Mouse (Mus musculus): Measurements from ENCODE around the gene Kcnab3.

The Kcnab3 gene

DNA sequence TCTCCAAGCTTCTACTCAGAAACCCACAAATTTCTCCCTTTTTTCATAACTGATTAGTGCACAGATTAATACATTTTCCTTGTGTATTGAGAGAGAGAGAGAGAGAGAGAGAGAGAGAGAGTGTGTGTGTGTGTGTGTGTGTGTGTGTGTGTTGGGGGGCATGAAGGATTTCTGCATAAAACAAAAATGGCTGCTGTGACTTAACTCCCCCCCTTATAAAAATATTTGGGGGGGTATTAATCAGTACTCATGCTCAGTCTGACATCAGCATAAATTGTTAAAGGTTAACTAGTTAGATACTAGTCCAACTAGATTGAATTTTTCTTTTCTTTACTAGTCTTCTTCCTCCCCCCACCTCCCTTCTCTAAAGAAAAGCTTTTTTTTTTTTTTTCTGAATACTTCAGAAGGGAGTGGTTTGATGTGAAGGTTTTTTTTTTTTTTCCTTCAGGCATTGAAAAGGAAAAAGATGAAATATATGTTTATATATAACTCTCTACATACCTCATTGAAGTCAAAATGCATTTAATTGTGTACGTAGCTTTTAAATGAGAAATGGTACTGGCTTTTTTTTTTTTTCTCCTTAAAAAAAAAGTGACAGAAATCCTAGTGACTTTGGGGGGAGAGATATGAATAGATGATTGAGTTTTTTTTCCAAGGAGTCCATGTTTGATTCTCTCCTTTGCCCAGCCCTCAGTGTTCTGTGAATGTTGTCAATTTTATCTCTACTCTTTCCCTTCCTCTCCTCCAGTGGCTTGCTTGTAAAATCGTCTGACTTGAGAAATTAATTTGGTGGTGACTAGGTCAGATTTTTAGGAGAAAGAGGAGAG is 44.1 kb downstream of the Kcnab3 start:
- no peak for DNase-seq (ENCODE audit: low spot score in 2 of 2)

DNA sequence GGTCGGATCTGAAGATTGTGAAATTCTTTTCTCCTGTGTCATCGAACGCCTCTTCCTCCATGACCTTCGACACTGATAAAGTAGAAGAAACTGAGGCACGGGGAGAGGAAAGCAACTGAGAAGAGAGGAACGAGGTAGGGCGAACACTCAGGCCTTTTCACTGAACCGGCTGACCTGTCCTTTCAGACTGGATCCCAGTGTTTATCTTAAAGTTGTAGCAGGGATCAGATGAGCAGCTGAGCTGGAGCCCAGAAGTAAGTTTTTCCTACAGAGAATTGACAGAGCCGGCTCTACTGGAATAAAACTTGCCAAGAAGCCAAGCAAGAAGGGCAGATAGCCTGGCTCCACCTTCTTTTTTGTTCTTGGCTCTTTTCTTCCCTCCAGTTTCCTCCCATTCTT is 44.8 kb downstream of the Kcnab3 start:
- no peak for DNase-seq (ENCODE audit: low spot score in 2 of 2)

DNA sequence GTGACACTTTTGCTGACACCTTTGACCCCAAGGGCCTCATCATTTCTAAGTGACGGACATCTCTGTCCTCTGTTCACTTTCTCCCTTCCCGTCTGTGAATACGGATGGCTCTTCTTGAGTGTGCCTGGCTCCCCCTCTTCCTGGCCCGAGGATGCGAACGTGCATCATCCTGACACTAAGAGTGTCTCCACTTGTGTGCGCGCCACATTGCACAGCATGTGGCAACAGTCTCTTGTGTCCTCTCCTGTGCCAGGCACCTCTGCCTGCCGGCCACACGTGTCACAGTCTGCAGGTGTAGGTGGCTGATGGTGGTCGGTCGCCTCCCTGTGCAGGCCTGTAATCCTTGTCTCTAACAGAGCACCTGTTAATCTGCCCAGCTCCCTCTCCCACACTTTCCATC is 45.5 kb downstream of the Kcnab3 start:
- no peak for DNase-seq (ENCODE audit: low spot score in 2 of 2)

DNA sequence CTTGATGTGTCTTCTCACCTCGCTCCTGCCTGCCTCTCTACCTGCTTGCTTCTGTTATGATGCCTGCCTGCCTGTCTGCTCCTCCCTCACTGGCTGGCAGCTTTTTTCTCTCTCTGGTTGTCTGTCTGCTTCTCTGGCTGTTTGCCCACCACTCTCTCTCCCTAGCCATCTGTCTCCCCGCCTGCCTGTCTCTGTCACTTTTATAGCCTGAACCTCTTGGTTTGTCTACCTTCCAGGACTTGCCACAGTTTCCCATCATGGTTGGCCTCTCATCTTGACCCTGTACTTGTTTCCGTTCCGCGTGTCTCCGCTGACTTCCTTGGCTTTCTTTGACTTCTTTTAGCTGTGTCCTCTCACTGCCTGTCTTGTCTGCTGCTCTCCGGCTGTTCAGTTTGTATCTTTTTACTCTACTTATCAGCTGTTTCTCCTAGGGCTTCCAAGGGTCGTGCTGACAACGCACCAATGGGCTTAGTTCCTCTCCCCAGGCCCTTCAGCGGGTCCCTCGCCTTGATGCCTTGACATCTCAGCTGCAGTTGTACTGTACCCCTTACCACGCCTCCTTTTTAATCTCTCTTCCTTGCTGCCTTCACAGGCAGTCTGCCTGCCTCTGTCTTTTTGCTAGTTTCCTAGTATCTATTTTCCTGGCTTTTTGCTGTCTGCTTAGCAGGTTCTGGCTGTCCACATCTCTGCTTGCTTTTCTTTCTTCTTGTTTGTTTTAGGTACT is 46.2 kb downstream of the Kcnab3 start:
- DNase-seq (ENCODE audit: low spot score in 2 of 2): peak; percentile 52 to 65

DNA sequence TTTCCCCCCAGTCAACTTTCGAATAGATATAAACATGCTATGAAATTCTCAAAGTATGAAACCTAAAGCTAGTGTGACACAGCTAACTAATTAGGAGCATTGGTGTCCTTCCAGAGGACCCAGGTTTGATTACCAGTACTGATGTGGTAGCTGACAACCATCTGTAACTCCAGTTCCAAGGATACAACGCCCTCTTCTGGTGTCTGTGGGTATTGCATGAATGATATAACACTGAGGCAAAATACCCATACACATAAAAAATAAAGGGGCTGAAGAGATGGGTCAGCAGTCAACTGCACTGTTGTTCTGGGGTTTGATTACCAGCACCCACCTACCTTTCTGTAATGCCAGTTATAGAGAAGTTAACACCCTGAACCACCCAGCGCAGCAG is 46.7 kb downstream of the Kcnab3 start:
- no peak for DNase-seq (ENCODE audit: low spot score in 2 of 2)

DNA sequence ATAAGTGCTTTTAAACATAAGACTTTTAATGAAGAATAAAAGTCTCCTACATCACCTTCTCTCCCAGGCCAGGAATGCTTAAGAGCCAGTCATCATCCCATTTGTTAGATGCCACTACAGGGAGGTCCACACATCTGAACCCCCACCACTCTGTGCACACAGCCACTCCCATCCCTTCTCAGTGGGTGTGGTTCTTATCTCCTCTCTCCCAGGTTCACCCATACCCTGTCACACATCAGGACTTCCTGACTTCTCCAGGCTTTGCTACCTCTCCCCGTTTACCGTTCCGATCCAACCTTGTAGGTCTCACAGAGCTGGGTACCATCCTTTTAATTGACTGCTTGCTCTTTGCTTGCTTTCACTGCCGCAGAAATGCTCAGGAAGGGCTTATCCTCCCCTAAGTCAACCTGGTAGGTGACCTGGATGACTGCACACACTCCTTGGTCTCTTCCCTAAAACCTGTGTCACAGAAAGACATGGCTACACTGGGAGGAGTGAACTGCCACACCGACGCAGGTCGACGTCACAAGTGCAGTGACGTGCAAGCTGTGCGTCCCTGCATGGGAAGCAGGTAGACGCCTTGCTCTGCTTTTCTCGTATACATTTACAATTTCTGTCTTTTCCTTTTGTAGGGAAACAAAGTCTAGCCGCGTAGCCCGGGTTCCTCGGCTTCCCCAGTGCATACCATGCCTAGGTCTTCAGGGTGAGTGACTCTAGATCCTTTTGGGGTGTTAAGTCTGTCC is 47.3 kb downstream of the Kcnab3 start:
- DNase-seq (ENCODE audit: low spot score in 2 of 2): no peak

DNA sequence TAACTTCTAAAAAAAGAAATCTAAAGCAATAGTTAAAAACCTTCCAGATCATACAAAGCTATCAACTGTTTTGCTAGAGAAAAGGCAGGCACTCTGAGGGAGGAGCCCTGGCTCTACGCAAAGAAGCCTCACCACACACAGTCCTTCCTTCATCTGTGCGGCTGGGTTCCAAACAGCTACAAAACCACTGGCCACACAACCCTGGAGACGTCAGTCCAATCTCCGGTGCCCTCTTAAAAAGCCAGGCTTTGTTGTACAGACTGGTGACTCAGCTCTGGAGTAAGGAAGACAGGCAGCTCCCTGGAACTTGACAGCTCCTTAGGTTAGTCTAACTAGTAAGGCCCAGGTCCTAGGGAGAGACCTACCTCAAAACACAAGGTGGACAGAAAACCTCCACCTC is 49.6 kb downstream of the Kcnab3 start:
- no peak for DNase-seq (ENCODE audit: low spot score in 2 of 2)

DNA sequence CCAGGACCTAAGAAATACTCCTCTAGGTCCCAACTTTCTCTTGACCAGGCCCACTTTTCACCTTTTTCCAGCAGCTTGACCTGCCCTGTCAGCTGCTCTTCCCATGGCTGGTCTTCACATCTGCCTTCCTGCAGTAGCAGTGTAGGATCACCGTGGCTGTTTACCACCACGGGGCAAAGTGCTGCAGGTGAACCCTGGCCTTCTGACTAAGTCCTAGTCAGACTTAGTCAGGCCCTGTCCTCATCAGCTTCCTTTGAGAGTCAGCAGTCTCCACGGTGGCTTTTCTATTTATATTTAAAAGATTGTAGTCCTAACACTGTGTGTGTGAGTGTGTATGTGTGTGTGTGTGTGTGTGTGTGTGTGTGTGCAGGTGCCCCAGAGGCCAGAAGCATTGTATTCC is 51.7 kb downstream of the Kcnab3 start:
- DNase-seq (ENCODE audit: low spot score in 2 of 2): no peak

DNA sequence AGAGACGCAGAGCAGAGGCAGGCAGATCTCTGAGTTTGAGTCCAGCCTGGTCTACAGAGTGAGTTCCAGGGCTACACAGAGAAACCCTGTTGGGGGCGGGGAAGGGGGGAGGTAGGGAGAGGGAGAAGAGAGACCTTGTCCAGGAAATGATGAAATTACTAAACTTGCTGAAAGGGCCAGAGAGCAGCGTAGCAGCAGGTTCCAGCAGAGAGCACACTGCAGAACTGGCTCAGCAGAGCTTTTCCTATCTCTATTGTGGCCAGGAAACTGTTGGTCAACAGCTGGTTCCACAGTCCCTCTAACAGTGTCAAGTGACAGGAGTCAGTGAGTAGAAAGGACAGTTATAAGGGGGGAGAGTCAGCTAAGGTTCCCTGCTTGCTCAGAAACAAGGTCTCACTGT is 53.5 kb downstream of the Kcnab3 start:
- no peak for DNase-seq (ENCODE audit: low spot score in 2 of 2)

DNA sequence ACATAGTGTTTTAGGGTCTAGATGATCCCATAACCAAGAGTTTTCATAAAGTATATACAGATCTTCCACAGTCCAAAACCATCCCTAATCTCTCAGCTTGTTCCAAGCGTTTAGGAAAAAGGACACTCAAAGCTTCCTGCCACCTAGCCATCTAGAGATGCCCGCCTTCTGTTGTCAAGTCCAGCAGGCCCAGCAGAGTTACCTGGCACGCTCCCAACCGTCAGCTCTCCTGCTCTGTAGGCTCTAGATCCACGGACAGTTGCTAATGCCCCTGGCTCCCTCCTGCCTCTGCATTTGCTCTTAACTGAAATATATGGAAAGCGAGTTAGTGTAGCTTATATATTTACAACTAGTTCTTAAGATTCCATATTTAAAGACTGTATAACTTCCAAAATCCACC is 55.3 kb downstream of the Kcnab3 start:
- DNase-seq (ENCODE audit: low spot score in 2 of 2): no peak

Measured in right cerebral cortex, postnatal 36 days (tissue).